Mouse (Mus musculus): Measurements from ENCODE around the gene Tas2r138. TPM values are rescaled to one million over a fixed set of nuclear protein-coding genes. Genes with fewer than 3 reads are reported as not detected.

Gene Tas2r138
- polyA plus RNA-seq (2015; fragmentation: Nextera tagmentation; extraction: Ambion mirVana) = not detected in 2 replicates

- Histone ChIP-seq H3K9ac (ENCODE audit: low read length) (no peak within 1 kb of the TSS), H3K9me3 (replicated peaks; ENCODE audit: control insufficient read depth, low read length) (no peaks in the 10 kb centered on the region), H3K27ac (ENCODE audit: low read length) (no peak within 1 kb of the TSS), H3K36me3 (ENCODE audit: control insufficient read depth, insufficient read depth, low read length) (no peaks in the 10 kb centered on the region), H3K4me2 (ENCODE audit: low read depth, low read length) (no peak within 1 kb of the TSS), H3K27me3 (ENCODE audit: control insufficient read depth, insufficient read depth, low read length) (no peaks in the 10 kb centered on the region), H3K4me3 (replicated peaks; ENCODE audit: low read length) (no peak within 1 kb of the TSS), H3K4me1 (ENCODE audit: control insufficient read depth, insufficient read depth, low read length) (no peaks in the 10 kb centered on the region)
- 86% methylated on average over 4 of the region's 4 CpGs for WGBS
- ATAC-seq (ENCODE audit: insufficient read depth, low FRiP score) = no peak
Observed at GRCm38 (mm10) chr6:40613260-40613852, at the start of gene Tas2r138. Gene Tas2r138 (minus strand): TSS chr6:40613310.

- ATAC-seq (ENCODE audit: insufficient read depth, low FRiP score) = no peak
- WGBS = 41% methylated on average over 2 of the region's 2 CpGs
Observed at GRCm38 (mm10) chr6:40660930-40661329, 47.8 kb upstream of the Tas2r138 start.

GRCm38 (mm10) chr6:40650953-40651352 lies 37.8 kb upstream of the Tas2r138 start:
- Histone ChIP-seq H3K36me3 (ENCODE audit: control insufficient read depth, insufficient read depth, low read length) (no peaks in the 10 kb centered on the region), H3K9me3 (replicated peaks; ENCODE audit: control insufficient read depth, low read length) (no peaks in the 10 kb centered on the region), H3K9ac (ENCODE audit: low read length) (no peak overlapping the region), H3K4me3 (replicated peaks; ENCODE audit: low read length) (no peak overlapping the region), H3K27me3 (ENCODE audit: control insufficient read depth, insufficient read depth, low read length) (no peaks in the 10 kb centered on the region), H3K4me1 (ENCODE audit: control insufficient read depth, insufficient read depth, low read length) (no peaks in the 10 kb centered on the region), H3K27ac (ENCODE audit: low read length) (no peak overlapping the region), H3K4me2 (ENCODE audit: low read depth, low read length) (no peak overlapping the region)
- 79% methylated on average over 1 of the region's 1 CpGs for WGBS
- ATAC-seq (ENCODE audit: insufficient read depth, low FRiP score) = no peak

More at GRCm38 (mm10) chr6:40660930-40661329, 47.8 kb upstream of the Tas2r138 start:
- Histone ChIP-seq H3K36me3 (ENCODE audit: control insufficient read depth, insufficient read depth, low read length) (no peaks in the 10 kb centered on the region), H3K4me1 (ENCODE audit: control insufficient read depth, insufficient read depth, low read length) (no peaks in the 10 kb centered on the region), H3K9ac (ENCODE audit: low read length) (no peak overlapping the region), H3K4me2 (ENCODE audit: low read depth, low read length) (no peak overlapping the region), H3K27ac (ENCODE audit: low read length) (no peak overlapping the region), H3K27me3 (ENCODE audit: control insufficient read depth, insufficient read depth, low read length) (no peaks in the 10 kb centered on the region), H3K4me3 (replicated peaks; ENCODE audit: low read length) (no peak overlapping the region), H3K9me3 (replicated peaks; ENCODE audit: control insufficient read depth, low read length) (no peaks in the 10 kb centered on the region)

GRCm38 (mm10) chr6:40645701-40646100 lies 32.6 kb upstream of the Tas2r138 start:
- H3K27me3 ChIP-seq (ENCODE audit: control insufficient read depth, insufficient read depth, low read length) = no peaks in the 10 kb centered on the region
- H3K4me2 ChIP-seq (ENCODE audit: low read depth, low read length) = no peak overlapping the region
- no peak overlapping the region for H3K9ac ChIP-seq (ENCODE audit: low read length)
- WGBS = 68% methylated on average over 8 of the region's 8 CpGs
- H3K9me3 ChIP-seq (replicated peaks; ENCODE audit: control insufficient read depth, low read length) = no peaks in the 10 kb centered on the region
- no peak overlapping the region for H3K27ac ChIP-seq (ENCODE audit: low read length)
- ATAC-seq (ENCODE audit: insufficient read depth, low FRiP score) = no peak
- no peaks in the 10 kb centered on the region for H3K36me3 ChIP-seq (ENCODE audit: control insufficient read depth, insufficient read depth, low read length)
- no peak overlapping the region for H3K4me3 ChIP-seq (replicated peaks; ENCODE audit: low read length)
- H3K4me1 ChIP-seq (ENCODE audit: control insufficient read depth, insufficient read depth, low read length) = no peaks in the 10 kb centered on the region

- ATAC-seq (ENCODE audit: insufficient read depth, low FRiP score) = no peak
Observed at GRCm38 (mm10) chr6:40640710-40641538, 27.8 kb upstream of the Tas2r138 start.

GRCm38 (mm10) chr6:40637755-40638154 lies 24.6 kb upstream of the Tas2r138 start:
- H3K36me3 ChIP-seq (ENCODE audit: control insufficient read depth, insufficient read depth, low read length) = no peaks in the 10 kb centered on the region
- H3K27me3 ChIP-seq (ENCODE audit: control insufficient read depth, insufficient read depth, low read length) = no peaks in the 10 kb centered on the region
- H3K4me3 ChIP-seq (replicated peaks; ENCODE audit: low read length) = no peak overlapping the region
- H3K27ac ChIP-seq (ENCODE audit: low read length) = no peak overlapping the region
- H3K9me3 ChIP-seq (replicated peaks; ENCODE audit: control insufficient read depth, low read length) = no peaks in the 10 kb centered on the region
- no peaks in the 10 kb centered on the region for H3K4me1 ChIP-seq (ENCODE audit: control insufficient read depth, insufficient read depth, low read length)
- 86% methylated on average over 5 of the region's 5 CpGs for WGBS
- no peak overlapping the region for H3K9ac ChIP-seq (ENCODE audit: low read length)
- ATAC-seq (ENCODE audit: insufficient read depth, low FRiP score) = no peak
- no peak overlapping the region for H3K4me2 ChIP-seq (ENCODE audit: low read depth, low read length)

More at GRCm38 (mm10) chr6:40640710-40641538, 27.8 kb upstream of the Tas2r138 start:
- Histone ChIP-seq H3K9ac (ENCODE audit: low read length) (no peak overlapping the region), H3K4me2 (ENCODE audit: low read depth, low read length) (no peak overlapping the region), H3K27me3 (ENCODE audit: control insufficient read depth, insufficient read depth, low read length) (no peaks in the 10 kb centered on the region), H3K9me3 (replicated peaks; ENCODE audit: control insufficient read depth, low read length) (no peaks in the 10 kb centered on the region), H3K4me1 (ENCODE audit: control insufficient read depth, insufficient read depth, low read length) (no peaks in the 10 kb centered on the region), H3K36me3 (ENCODE audit: control insufficient read depth, insufficient read depth, low read length) (no peaks in the 10 kb centered on the region), H3K27ac (ENCODE audit: low read length) (no peak overlapping the region), H3K4me3 (replicated peaks; ENCODE audit: low read length) (no peak overlapping the region)
- WGBS = 72% methylated on average over 8 of the region's 8 CpGs

GRCm38 (mm10) chr6:40635559-40635958 lies 22.4 kb upstream of the Tas2r138 start:
- ATAC-seq (ENCODE audit: insufficient read depth, low FRiP score) = no peak
- H3K36me3 ChIP-seq (ENCODE audit: control insufficient read depth, insufficient read depth, low read length) = no peaks in the 10 kb centered on the region
- H3K27me3 ChIP-seq (ENCODE audit: control insufficient read depth, insufficient read depth, low read length) = no peaks in the 10 kb centered on the region
- H3K27ac ChIP-seq (ENCODE audit: low read length) = no peak overlapping the region
- WGBS = 73% methylated on average over 6 of the region's 6 CpGs
- H3K4me3 ChIP-seq (replicated peaks; ENCODE audit: low read length) = no peak overlapping the region
- H3K9ac ChIP-seq (ENCODE audit: low read length) = no peak overlapping the region
- no peaks in the 10 kb centered on the region for H3K4me1 ChIP-seq (ENCODE audit: control insufficient read depth, insufficient read depth, low read length)
- no peaks in the 10 kb centered on the region for H3K9me3 ChIP-seq (replicated peaks; ENCODE audit: control insufficient read depth, low read length)
- no peak overlapping the region for H3K4me2 ChIP-seq (ENCODE audit: low read depth, low read length)

GRCm38 (mm10) chr6:40634640-40635071 lies 21.5 kb upstream of the Tas2r138 start:
- Histone ChIP-seq H3K9ac (ENCODE audit: low read length) (no peak overlapping the region), H3K27ac (ENCODE audit: low read length) (no peak overlapping the region), H3K4me1 (ENCODE audit: control insufficient read depth, insufficient read depth, low read length) (no peaks in the 10 kb centered on the region), H3K27me3 (ENCODE audit: control insufficient read depth, insufficient read depth, low read length) (no peaks in the 10 kb centered on the region), H3K36me3 (ENCODE audit: control insufficient read depth, insufficient read depth, low read length) (no peaks in the 10 kb centered on the region), H3K4me2 (ENCODE audit: low read depth, low read length) (no peak overlapping the region), H3K9me3 (replicated peaks; ENCODE audit: control insufficient read depth, low read length) (no peaks in the 10 kb centered on the region), H3K4me3 (replicated peaks; ENCODE audit: low read length) (no peak overlapping the region)
- 69% methylated on average over 1 of the region's 1 CpGs for WGBS
- no peak for ATAC-seq (ENCODE audit: insufficient read depth, low FRiP score)

GRCm38 (mm10) chr6:40628406-40629000 lies 15.4 kb upstream of the Tas2r138 start, which contains the start of gene Mgam:
Gene Mgam (plus strand): TSS chr6:40628831.
- H3K27ac ChIP-seq (ENCODE audit: low read length) = no peak within 1 kb of the TSS
- H3K4me3 ChIP-seq (replicated peaks; ENCODE audit: low read length) = no peak within 1 kb of the TSS
- ATAC-seq (ENCODE audit: insufficient read depth, low FRiP score) = no peak
- no peak within 1 kb of the TSS for H3K4me2 ChIP-seq (ENCODE audit: low read depth, low read length)
- WGBS = 76% methylated on average over 8 of the region's 8 CpGs
- H3K27me3 ChIP-seq (ENCODE audit: control insufficient read depth, insufficient read depth, low read length) = no peaks in the 10 kb centered on the region
- no peaks in the 10 kb centered on the region for H3K4me1 ChIP-seq (ENCODE audit: control insufficient read depth, insufficient read depth, low read length)
- no peaks in the 10 kb centered on the region for H3K9me3 ChIP-seq (replicated peaks; ENCODE audit: control insufficient read depth, low read length)
- no peaks in the 10 kb centered on the region for H3K36me3 ChIP-seq (ENCODE audit: control insufficient read depth, insufficient read depth, low read length)
- H3K9ac ChIP-seq (ENCODE audit: low read length) = no peak within 1 kb of the TSS
